Mouse (Mus musculus) ES-E14 (cell line): ENCODE results near the gene Eefsec. TPM values are rescaled to one million over a fixed set of nuclear protein-coding genes. Genes with fewer than 3 reads are reported as not detected.

ENCODE experiments used
- DNase-seq: peaks from one replicate; pipeline ENCODE4 v3.0.0-alpha.2; 2013; ENCODE audit warnings: low read depth, low spot score
- H3K27ac ChIP-seq: 2 replicates; pipeline ENCODE4 v1.5.1; 2012; ENCODE audit warnings: low read depth, mild to moderate bottlenecking, low read length, moderate library complexity, mixed read lengths; ENCODE audit not compliant: poor library complexity, insufficient read depth, severe bottlenecking
- H3K36me3 ChIP-seq: 2 replicates; pipeline ENCODE4 v1.6.1; 2012; ENCODE audit warnings: mild to moderate bottlenecking, low read length, moderate library complexity, mixed read lengths; ENCODE audit not compliant: control insufficient read depth, poor library complexity, insufficient read depth, severe bottlenecking
- H3K4me1 ChIP-seq, 2 experiments: fragments of 150-350 bp in 1 of 2; sonication (generic) in 1 of 2; 2 replicates each; pipeline ENCODE4 v1.6.1; 2012; ENCODE audit warnings: low read length in 2 of 2, mild to moderate bottlenecking in 1 of 2, mixed read lengths in 1 of 2; ENCODE audit not compliant: control insufficient read depth in 2 of 2, insufficient read depth in 2 of 2, poor library complexity in 1 of 2
- H3K4me3 ChIP-seq, 2 experiments: fragments of 150-350 bp in 1 of 2; sonication (generic) in 1 of 2; 2 replicates each; pipeline ENCODE4 v1.5.1; 2012; ENCODE audit warnings: low read length in 2 of 2, low read depth in 1 of 2, mild to moderate bottlenecking in 1 of 2, mixed read lengths in 1 of 2; ENCODE audit not compliant: insufficient read depth in 1 of 2, poor library complexity in 1 of 2, severe bottlenecking in 1 of 2
- H3K9ac ChIP-seq: 2 replicates; pipeline ENCODE4 v1.6.1; 2012; ENCODE audit warnings: low read depth, mild to moderate bottlenecking, low read length, mixed read lengths; ENCODE audit not compliant: poor library complexity, insufficient read depth, severe bottlenecking
- H3K9me3 ChIP-seq: fragments of 150-350 bp; sonication (generic); 2 replicates; pipeline ENCODE4 v1.6.1; 2012; ENCODE audit warnings: low read depth, mild to moderate bottlenecking, low read length; ENCODE audit not compliant: control insufficient read depth, insufficient read depth
- CHD2 ChIP-seq: IDR thresholded peaks from 2 replicates; pipeline ENCODE4 v1.6.1; 2014; ENCODE audit warnings: mild to moderate bottlenecking, low read depth, low read length, inconsistent platforms
- HCFC1 ChIP-seq: IDR thresholded peaks from 2 replicates; pipeline ENCODE4 v1.6.1; 2012; ENCODE audit warnings: low read length, inconsistent platforms, borderline replicate concordance; ENCODE audit not compliant: insufficient read depth
- MAFK ChIP-seq: IDR thresholded peaks from 2 replicates; pipeline ENCODE4 v1.6.1; 2014; ENCODE audit warnings: mild to moderate bottlenecking, low read depth, low read length, inconsistent platforms; ENCODE audit not compliant: insufficient read depth
- ZC3H11A ChIP-seq: IDR thresholded peaks from 2 replicates; pipeline ENCODE4 v1.6.1; 2012; ENCODE audit warnings: low read depth, mild to moderate bottlenecking, inconsistent platforms, low read length, borderline replicate concordance
- ZNF384 ChIP-seq: IDR thresholded peaks from 2 replicates; pipeline ENCODE4 v1.6.1; 2012; ENCODE audit warnings: low read depth, low read length, inconsistent platforms
- in situ Hi-C, 2 experiments: fragments of 600-800 bp; cut with MboI; formaldehyde crosslinking; loops; one replicate each; pipeline ENCODE4 v1.15.1; 2025; ENCODE audit warnings: low sequenced_read_pairs in 2 of 2, inconsistent platforms in 1 of 2; ENCODE audit not compliant: unreplicated experiment in 2 of 2
- total RNA-seq: library from RNA; depleted of rRNA; stranded (reverse); fragments of 300-350 nt; gene quantifications from 2 replicates; pipeline ENCODE4 v1.2.3, GENCODE M21; 2012

Gene Eefsec
- total RNA-seq, 1 experiment, result 26.2 TPM

DNA sequence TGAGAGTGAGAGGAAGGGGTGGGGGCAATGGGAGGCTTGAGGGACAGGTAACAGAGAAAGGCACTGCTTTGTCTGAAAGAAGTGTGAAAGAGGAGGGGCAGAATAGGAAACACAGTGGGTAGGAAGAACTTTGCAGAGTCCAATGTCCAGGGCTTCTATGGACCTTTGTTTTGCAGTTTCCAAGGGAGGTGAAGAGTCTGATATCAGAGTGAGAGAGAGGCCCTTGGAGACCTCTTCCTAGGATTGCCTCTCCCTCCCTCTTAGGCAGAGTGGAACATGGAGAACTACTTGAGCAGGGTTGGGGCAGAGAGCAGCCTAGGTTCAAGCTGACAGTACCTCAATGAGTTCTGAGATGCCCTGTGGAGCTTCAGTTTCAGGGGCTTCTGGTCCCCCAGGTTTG is 88.1 kb downstream of the Eefsec start:
- Histone ChIP-seq H3K27ac (no peak overlapping the region), H3K4me3 (no peak overlapping the region), H3K4me1 (no peaks in the 10 kb centered on the region), H3K9ac (no peak overlapping the region), H3K36me3 (peaks cover 8% of the 10 kb centered on the region; the same call in 1 of the 2 replicates), H3K9me3 (no peaks in the 10 kb centered on the region)
- TF ChIP-seq CHD2, result no peak
- TF ChIP-seq HCFC1, result no peak
- no peak for TF ChIP-seq ZC3H11A
- no peak for TF ChIP-seq MAFK
- no peak for TF ChIP-seq ZNF384
- no peak for DNase-seq
- in situ Hi-C loops, result no loop called here

DNA sequence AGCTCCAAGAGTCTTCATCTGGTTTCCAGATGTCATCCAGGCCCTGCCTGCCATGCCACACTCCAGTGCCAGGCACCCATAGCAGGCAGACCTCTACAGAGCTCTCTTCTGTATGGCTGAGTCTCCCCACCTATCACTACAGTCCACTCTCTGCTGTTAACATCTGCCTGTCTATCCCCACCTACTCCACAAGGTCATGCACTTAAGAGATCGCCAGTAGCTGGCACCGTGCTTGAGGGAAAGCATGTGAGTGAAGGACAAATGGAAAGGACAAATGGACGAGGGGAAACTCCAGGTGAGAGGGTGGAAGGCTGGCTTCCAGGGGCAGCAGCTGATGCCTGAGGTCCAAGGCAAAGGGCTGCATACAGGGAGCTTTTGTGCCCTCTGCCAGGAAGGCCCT is 90.5 kb downstream of the Eefsec start:
- TF ChIP-seq HCFC1, result no peak
- H3K27ac ChIP-seq, result no peak overlapping the region
- H3K36me3 ChIP-seq, result peaks cover 8% of the 10 kb centered on the region; the same call in 1 of the 2 replicates
- no peak for DNase-seq
- no peaks in the 10 kb centered on the region for H3K4me1 ChIP-seq
- H3K9ac ChIP-seq, result no peak overlapping the region
- no peak overlapping the region for H3K4me3 ChIP-seq
- in situ Hi-C loops, result no loop called here
- no peaks in the 10 kb centered on the region for H3K9me3 ChIP-seq

DNA sequence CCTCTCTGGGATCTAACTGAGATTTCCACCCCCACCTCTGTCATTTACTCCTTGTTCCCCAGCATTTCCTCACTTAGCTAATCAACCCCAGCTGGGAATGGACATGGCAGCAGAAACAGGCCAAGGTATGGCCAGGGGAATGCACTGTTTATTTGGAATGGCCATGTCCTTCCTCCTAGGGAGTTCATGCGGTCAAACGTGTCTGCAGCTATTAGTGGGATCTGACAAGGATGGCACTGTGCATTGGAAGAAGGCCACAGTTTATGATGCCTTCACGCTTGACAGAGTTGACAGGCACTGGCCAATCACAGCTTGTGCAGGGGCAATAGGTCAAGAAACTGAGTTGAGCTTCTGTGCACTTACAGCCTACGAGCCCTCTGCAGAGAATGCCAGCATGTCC is 93.8 kb downstream of the Eefsec start:
- DNase-seq, result no peak
- Histone ChIP-seq H3K27ac (no peak overlapping the region), H3K4me1 (no peaks in the 10 kb centered on the region), H3K9me3 (no peaks in the 10 kb centered on the region), H3K9ac (no peak overlapping the region), H3K4me3 (no peak overlapping the region), H3K36me3 (peaks cover 5% of the 10 kb centered on the region; the same call in 1 of the 2 replicates)
- TF ChIP-seq CHD2 (no peak), MAFK (no peak), ZC3H11A (no peak), HCFC1 (no peak), ZNF384 (no peak)
- in situ Hi-C loops, result no loop called here

DNA sequence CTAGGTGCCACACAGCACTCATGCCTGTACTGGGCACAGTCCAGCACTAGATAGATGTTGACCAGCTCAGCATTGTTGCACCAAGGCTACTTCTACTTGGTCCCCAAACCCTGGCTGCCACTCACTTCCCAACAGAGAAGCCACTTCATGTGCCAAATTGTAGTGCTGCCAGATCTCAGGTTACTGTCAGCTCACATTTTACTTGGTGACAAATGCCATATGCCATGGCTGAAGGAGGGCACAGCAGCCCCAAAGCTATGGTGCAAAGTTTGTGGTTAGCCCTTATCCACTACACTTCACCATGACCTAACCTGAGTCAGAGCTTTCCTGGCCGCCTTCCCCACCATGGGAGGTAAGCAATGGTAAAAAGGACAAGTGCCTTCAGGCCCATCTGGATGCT is 99.6 kb downstream of the Eefsec start:
- no peak overlapping the region for H3K27ac ChIP-seq
- in situ Hi-C loops, result no loop called here
- H3K36me3 ChIP-seq, result no peaks in the 10 kb centered on the region
- H3K4me1 ChIP-seq, result peaks cover 0 to 3% of the 10 kb centered on the region in 2 experiments; a peak in 1 of 4 replicates
- no peak overlapping the region for H3K9ac ChIP-seq
- no peaks in the 10 kb centered on the region for H3K9me3 ChIP-seq
- DNase-seq, result no peak
- H3K4me3 ChIP-seq, result no peak overlapping the region
- TF ChIP-seq ZC3H11A (no peak), CHD2 (no peak), ZNF384 (no peak), HCFC1 (no peak), MAFK (no peak)

DNA sequence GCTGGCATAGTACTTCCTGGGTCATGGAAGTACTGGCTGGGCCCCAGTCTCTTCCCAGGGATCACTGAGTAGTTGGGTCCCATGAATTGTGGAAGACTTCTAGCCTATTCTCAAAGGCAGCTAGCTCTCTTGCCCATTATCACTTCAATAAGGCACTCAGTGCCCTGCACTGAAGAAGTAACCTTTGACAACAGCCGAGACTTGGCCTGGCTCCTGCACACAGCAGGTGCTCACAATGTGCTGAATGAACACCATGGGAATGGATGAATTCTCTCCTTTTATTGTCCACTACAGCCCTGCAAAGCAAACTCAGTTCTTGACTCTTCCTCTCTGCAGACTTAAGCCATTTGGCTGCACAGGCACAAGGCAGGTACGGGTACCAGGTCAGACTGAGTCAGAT is 101.0 kb downstream of the Eefsec start:
- Histone ChIP-seq H3K9ac (no peak overlapping the region), H3K27ac (no peak overlapping the region), H3K4me3 (no peak overlapping the region), H3K4me1 (peaks cover 0 to 3% of the 10 kb centered on the region in 2 experiments; a peak in 1 of 4 replicates), H3K36me3 (peaks cover 3% of the 10 kb centered on the region; the same call in 1 of the 2 replicates), H3K9me3 (no peaks in the 10 kb centered on the region)
- in situ Hi-C loops, result no loop called here
- no peak for DNase-seq
- TF ChIP-seq MAFK, result no peak
- no peak for TF ChIP-seq HCFC1
- no peak for TF ChIP-seq ZNF384
- TF ChIP-seq CHD2, result no peak
- no peak for TF ChIP-seq ZC3H11A
